Mouse (Mus musculus): ENCODE measurements around the gene Fam19a4.

DNA sequence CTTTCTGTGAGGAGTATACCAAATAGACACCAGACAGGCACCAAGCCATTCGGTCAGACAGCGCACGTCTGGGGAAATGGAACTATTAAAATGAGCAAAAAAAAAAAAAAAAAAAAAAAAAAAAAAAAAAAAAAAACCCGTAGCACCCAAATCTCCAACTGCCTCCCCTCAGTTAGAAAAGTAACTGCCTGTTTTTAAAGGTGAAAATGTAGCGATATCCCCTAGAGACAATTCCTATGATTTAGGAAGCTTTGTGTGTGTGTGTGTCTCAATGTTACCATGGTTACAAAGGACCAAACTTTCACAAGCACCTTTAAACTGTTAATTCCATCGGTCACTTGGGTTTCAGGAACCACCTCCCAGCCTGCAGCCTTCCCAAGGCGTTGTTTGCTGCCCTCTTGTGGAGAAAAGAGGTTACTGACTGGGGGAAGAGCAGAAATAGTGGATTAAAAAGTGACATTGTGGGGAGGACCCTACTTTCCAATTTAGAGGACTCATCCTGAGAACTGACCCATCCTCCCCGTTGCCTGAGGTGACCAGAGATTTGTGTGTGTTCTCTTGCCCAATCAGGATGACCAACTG is 53.6 kb downstream of the Fam19a4 start:
- TF ChIP-seq CTCF (IDR thresholded peaks at IDR 0.05; ENCODE audit: borderline replicate concordance, insufficient read depth, low read depth, low read length), result peak; percentile 78
- TF ChIP-seq POLR2A (IDR thresholded peaks at IDR 0.05; ENCODE audit: borderline replicate concordance, insufficient read depth, low read length), result no peak

All from cerebellum, adult 2 months (tissue).